Mouse (Mus musculus) megakaryocyte-erythroid progenitor cell, adult 5-6 weeks (primary cell): ENCODE data around the gene Bud13. TPM values are rescaled to one million over a fixed set of nuclear protein-coding genes. Genes with fewer than 3 reads are reported as not detected.
A peak's percentile ranks its signal among the peaks of the same experiment; 100 is the strongest.

Experiments
- ATAC-seq: replicated peaks from 2 replicates; pipeline ENCODE4 v1.8.0; 2016; ENCODE audit warnings: mild to moderate bottlenecking, inconsistent platforms; ENCODE audit not compliant: severe bottlenecking, poor library complexity, low FRiP score, low TSS enrichment
- total RNA-seq, 2 experiments: library from RNA; stranded (forward) in 1 of 2; stranded (reverse) in 1 of 2; fragments of 200-1000, 215-1000 nt in 1 of 2; fragments of >200 nt in 1 of 2; fragmentation: Nextera tagmentation in 1 of 2; gene quantifications; 2 replicates each; pipeline ENCODE4 v1.2.3; 2014 to 2017

Gene Bud13
- 14.0 and 18.1 TPM in 2 replicates for total RNA-seq (2014; fragmentation: Nextera tagmentation)
- 13.8 and 16.0 TPM in 2 replicates for total RNA-seq (2017)

DNA sequence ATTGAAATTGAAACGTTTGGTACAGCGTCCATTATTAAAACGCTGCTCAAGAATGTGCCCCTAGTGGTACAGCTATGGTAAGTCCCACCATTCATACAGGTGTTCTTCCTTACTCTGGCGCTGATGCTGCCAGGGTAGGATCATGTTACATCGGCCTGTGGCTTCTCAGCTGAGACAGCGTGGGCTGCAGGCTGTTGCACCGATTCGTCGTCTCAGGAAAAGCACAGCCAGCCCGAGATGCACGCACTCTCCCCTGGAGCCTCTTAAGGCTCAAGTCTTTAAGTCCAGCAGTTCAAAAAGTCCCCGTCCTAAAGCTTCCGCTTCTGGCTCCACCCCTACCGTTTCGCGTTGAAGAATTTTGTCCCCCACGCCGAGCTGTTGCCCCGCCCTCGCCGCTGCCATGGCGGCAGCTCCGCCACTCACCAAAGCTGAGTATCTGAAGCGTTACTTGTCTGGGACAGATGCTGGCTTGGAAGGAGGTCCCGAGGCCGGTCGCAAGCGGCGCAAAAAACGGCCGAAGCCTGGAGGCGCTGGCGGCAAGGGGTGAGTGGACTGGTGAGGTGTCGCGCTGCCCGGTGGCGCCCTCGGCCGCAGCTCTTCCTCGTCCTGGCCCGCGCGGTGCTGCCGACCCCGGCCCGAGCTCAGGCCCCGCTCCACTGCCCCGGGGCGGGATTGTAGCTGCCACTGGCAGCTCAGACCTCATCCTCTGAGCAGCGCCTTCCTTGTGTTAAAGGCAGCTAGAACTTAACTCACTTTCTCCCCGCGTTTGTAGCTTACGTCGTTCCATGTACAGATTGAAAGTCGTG lies at the start of gene Bud13:
Gene Bud13 (plus strand): TSS at position 378 of the 806 bp plus-strand sequence.
- ATAC-seq: peak; percentile 95

DNA sequence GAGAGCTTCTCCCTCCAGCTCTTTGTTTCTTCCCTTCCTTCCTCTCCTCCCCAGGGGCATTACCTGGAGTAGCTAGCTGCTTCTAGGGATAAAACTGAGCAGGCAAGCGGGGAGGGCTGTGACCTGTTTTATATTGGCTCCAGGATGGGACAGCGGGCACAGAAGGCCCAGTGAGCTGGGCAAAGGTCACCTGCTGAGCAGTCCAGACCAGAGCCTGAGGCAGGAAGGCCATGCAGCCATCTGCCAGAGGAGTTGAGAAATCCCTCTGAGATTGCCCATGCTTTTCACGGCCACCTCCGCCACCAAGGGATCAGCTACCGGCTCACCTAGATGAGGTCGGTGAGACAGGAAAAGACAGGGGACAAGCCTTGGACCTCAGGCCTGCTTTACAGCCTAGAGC lies 47.6 kb upstream of the Bud13 start:
- no peak for ATAC-seq

DNA sequence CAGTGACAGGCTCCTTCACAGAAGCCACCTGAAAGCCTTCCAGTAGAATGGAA lies 47.4 kb upstream of the Bud13 start, which contains the start of gene Apoc3:
Gene Apoc3 (minus strand): TSS at position 41 of the 53 bp plus-strand sequence.
- no peak for ATAC-seq

DNA sequence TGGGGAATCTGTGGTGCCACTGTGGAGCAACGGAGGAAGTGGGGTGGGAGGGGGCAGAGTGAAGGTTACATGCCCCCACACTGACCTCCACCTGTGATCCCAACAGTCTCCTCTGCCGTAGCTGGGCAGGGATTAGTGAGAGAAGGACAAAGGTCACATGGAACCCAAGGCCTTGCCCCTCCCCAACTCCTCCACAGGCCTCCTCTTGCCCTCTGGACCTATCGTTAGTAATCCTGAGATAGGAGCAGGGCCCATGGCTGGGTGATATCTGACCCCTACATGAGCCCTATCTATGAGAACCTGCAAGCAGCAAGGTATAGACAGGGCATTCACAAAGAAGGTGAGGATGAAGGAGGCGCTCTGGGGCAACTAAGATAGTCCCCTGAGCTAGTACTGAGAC lies 47.2 kb upstream of the Bud13 start:
- no peak for ATAC-seq

DNA sequence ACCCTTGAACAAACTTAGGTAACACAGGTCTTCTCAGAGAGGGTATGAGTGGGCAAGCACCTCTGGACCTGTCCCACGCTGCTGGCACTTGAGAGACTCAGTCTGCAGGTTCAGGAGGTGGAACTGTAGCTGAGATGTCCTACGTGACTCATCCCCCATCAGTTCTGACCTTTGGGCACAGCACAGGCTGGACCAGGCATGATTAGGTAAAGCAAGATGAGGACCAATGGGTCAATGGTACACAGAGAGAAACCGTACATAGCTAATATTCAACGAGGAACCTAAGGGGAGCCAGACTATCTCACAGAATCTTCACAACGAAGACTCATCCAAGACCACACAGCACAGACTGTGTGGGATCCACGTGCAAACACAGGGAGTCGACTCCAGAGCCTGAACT lies 44.0 kb upstream of the Bud13 start:
- no peak for ATAC-seq

DNA sequence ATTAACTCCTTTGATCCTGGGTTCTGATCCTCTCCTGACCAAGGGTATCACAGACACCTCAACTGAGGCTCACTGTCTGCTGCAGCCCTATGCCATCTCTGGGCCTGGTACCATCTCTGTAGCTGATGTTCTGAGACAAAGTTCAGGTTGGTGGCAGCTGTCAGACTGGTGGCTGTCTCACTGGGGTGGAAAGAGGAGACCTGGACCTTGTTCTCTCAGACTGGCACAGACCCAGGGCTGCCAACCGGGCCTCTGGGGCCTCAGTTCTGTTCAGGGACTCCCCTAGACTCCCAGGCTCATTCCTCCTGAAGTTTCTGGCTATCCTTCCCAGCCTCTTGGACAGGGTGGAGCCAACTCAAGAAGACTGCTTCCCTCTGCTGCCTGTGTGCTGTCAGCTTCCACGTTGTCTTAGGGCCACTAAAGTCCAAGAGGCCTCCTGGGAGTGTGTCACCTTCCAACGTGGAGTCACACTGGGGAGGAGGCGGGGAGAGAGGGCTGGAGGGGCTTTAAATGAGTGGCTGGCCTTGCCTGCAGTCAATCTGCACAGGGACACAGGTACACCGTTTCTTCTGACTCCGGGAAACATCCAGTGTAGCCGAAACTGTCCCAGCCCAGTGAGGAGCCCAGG lies 42.2 kb upstream of the Bud13 start, which contains the start of gene Apoa4:
Gene Apoa4 (plus strand): TSS at position 171 of the 628 bp plus-strand sequence.
- no peak for ATAC-seq

DNA sequence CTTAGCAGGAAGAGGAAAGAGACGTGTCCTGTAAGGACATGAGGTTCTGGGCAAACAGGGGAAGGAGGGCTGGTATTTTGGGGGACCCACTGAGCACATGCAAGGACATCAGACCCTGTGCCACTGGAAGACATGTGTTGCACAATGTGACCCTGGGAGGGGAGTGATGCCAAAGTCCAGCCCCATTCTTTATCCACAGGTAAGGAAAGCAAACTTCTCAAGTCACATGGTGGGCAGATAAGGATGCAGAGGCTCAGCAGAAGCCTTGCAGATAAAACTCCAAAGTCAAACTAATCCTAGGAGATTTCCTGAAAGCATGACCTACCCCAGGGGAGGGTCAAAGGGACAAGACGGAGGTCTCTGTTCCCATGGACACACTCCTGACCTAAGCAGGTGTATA lies 41.0 kb upstream of the Bud13 start:
- no peak for ATAC-seq

DNA sequence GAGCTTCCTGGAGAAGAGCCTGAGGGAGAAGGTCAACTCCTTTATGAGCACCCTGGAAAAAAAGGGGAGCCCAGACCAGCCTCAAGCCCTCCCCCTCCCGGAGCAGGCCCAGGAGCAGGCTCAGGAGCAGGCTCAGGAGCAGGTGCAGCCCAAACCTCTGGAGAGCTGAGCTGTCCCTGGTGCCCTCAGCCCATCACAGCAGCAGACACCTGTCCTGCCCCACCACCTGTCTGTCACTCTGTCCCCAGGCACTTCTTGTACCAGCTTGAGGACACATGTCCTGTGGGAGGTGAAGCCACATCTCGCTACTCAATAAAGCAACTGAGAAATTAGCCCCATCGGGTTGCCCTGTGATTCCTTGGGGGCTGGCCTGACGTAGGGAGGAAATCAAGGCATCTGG lies 39.7 kb upstream of the Bud13 start:
- ATAC-seq: no peak

DNA sequence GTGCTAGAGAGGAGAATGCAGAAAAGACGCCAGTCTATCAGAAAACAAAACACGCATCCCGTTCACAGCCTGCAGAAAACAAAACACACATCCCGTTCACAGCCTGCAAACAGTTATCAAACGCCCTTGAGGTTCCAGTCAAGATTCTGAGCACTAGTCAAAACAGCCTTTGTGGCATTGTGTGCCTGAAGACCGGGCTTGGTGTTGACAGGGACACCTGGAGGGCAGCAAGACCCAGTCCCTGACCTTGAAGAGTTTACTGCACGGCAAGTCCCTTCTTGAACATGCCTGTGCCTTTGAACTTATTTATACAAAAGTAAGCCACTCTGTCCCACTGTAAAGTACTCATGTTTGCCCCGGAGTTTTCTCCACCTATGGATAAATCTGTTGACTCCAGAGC lies 39.2 kb upstream of the Bud13 start:
- ATAC-seq: no peak

DNA sequence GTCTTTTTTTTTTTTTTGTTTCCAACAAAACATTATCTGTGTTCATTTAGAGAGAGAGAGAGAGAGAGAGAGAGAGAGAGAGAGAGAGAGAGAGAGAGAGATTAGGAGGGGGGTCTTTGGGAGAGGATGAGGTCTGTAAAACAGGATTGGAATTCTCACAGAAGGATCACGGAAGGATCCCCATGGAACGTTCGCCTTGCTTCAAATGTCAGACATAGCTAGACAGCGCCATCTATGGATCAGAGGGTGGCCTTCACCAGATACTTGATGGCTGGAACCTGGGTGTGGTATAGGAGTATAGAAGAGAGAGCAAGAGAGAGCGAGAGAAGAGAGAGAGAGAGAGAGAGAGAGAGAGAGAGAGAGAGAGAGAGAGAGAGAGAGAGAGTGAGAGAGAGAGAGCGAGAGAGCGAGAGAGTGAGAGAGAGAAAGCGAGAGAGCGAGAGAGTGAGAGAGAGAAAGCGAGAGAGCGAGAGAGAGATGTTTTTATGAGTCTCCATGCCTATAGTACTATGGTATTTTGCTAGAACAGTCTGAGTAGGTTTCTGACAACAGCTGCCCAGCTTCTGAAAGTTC lies 36.0 kb upstream of the Bud13 start:
- ATAC-seq: peak; percentile 81

DNA sequence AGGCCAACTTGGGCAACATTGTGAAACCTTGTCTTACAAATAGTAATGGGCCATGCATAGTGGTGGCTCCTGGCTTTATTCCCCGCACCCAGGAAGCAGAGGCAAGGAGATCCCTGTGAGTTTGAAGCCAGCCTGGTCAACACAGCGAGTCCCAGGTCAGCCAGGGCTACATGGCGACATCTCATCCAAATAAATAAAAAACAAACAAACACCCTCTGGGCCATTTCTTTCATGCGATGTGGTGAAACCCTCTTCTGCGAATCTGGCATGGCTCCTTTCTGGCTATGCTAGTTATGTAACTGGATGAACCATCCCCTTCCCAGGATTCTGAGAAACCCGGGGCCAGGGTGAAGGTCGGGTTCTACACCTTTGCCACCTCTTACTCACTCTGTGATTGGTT lies 26.6 kb upstream of the Bud13 start:
- no peak for ATAC-seq

DNA sequence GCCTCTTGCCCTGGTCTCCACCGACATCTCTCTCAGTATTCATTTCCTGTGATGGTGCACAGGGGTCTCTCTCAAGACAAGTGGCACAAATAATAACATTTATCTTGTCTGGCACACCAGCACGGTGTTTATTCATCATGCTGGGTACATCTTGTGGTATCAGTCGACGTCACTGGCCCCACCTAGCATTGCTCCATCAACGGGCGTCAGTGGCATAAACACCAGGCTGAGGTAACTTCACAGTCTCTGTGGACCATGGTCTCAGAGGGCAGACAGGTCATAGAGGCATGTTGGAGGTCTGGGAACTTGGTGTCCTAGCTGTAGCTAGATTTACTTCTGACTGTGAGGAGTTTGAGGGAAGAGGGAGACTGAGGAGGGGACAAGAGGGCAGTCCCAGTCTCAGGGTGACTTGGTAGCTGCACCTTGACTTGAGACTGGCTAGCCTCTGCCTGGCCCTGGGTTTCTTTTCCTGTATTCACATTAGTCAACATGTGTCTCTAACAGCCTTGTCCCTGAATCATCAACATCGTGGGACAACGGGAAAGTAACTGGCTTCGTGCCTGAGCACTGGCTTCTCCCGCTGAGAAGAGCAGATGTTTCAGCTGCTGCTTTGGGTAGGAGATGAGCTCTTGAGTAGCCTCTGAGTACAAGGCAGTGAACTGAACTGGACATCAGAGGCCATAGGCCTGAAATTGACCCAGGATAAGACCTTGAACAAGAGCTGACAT lies 26.0 kb upstream of the Bud13 start:
- no peak for ATAC-seq

DNA sequence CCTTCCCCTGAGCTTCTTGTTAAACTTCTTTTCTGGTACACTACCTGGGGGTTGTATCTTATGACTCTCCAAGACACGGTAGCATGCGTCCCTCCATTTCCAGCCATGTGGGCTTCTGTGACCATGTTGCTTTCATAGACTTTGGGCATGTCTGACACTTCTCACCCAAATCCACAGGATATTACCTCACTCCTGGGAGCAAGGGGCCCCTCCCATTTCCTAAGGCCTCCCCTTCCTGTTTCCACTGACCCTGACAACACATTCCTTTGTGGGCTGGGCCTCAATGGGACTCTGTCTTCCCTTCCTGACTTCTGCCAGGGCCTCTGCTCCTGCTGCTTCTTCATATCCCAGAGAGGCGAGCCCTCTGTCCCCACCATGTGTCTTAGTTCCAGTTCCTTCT lies 25.3 kb upstream of the Bud13 start:
- ATAC-seq: no peak

DNA sequence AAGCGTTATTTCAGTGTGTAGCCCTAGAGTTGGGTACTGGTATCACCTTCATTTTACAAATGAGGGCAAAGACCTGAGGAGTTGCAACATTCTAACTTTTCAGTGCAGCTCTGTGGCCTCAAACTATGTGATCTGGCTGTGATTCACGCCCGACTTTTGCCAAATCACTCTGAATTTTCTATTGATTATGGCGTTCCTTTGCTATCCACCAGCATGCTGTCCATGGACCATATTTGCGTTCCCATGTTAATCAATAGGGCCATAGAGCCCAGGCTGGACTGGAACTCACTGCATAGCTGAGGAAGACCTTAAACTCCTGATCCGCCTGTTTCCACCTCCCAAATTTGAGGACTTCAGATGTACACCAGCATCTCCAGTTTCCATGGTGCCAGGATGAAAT lies 23.7 kb upstream of the Bud13 start:
- ATAC-seq: no peak

DNA sequence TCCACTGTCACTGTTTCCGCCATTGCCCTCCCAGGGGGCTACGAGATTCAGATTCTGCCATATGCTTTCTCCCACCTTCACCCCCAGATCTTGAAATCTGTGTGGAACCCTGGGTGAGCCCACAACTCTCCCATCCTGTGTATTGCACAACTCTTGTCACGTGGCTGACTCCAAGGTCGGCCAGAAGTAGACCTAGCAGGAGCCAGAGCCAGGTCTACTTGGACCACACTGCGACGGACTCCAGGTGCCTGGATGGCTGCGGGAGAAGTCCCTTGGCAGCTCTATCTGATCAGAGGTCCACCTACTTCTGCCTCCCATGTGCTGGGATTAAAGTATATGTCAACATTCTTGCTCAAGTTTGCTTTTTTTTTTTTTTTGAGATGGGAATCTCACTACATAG lies 21.7 kb upstream of the Bud13 start:
- ATAC-seq: no peak

DNA sequence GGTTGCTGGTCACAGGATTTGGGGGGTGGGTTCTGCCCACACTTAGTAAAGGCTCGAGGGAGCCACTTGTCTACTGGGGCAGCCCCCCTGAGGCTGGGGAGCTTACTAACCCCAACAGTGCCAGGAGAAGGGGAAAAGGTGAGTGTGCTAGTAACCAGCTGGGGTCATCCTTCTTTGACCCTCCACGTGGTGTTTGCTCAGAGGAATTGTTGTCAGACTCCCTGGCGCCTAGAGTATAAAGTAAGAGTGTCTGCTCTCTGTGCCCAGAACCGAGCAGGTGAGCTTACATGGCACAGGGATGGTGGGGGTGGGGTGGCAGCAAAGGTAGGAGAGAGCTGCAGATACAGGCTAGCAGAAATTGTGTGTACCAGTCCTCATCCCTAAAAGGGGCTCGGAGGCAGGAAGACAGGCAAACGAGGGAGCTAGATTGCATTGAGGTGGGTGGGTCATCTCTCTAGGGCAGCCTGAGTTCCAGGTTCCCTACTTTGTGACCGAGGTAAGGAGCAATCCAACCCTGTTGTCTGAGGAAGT lies 14.4 kb upstream of the Bud13 start, which contains the start of gene Apoa5:
Gene Apoa5 (plus strand): TSS at position 291 of the 531 bp plus-strand sequence.
- no peak for ATAC-seq

DNA sequence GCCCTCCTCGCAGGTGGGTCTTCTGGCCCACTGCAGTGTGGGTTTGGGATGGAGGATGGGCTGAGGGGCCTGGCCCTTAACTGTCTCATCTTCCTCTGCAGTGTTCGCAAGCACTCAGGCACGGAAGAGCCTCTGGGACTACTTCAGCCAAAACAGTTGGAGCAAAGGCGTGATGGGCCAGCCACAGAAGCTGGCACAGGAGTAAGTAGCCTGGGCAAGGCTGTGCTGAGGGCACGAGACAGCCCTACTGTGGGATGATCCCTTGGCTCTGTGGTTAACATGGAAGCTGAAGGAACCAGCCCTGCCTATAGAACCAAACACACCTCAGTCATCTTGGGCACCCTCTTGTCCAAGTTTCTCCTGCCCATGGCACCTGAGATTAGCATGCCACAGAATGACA lies 13.7 kb upstream of the Bud13 start:
- no peak for ATAC-seq

DNA sequence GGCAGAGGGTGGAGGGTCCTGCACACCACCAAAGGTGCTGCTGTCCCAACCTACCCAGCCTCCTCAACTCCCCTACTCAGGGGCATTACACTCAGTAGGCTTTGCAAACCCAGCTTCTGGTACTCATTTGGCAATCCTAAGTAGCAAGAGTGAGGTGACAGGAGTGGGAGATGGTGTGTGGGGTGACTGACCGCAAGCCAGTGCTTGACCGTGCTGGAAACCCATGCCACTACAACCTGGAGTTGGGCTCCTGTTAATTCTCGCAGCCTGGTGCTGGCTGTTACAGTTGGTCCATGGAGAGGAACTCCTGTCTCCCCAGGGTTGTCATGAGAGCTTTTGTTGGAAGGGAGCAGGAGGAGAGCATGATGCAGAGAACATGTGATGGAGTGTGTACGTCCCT lies 12.0 kb upstream of the Bud13 start:
- no peak for ATAC-seq

DNA sequence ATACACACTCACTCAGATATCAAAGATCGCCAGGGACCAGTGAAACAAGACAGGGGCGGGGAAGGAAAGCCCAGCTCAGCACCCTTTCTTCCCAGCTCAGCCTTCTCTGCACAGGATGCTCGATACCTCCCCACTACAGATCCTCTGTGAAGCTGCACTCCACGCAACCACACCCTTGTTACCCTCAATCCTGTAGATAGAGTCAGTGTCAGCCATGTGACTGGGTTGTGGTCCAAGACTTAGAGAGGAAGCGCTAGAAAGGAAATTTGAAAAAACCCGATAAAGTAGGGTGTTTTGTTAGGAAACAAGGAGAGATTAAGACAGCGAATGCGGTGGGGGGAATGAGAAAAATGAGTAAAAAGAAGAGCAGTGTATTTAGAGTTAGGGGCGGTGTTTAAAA lies 10.7 kb upstream of the Bud13 start:
- ATAC-seq: peak; percentile 48

DNA sequence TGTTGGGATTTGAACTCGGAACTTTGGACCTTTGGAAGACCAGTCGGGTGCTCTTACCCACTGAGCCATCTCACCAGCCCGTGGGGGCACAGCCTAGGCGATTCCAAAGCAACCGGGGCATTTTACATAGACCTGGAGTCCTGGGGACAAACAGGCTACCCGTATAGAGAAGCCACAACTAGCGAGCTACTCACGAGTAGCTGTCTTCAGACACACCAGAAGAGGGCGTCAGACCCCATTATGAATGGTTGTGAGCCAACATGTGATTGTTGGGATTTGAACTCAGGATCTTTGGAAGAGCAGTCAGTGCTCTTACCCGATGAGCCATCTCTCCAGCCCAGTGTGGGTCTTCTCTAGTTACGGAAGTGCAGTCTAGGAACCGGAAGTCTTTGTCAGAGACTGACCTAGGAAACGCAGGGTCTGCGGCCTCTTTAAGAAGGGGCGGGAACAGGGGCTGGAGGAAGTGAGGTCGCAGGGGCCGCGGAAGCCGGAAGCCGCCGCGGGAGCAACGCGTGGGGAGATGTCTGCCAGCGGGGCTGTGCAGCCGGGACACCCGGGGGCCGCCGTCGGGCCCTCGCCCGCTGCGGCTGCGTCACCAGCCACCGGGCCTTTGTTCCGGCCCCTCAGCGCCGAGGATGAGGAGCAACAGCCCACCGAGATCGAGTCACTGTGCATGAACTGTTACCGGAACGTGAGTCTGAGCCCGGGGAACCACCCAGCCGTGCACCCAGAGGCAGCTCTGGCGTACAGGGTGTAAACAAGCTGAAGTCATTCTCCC lies 9.9 kb upstream of the Bud13 start, which contains the start of gene Zpr1:
Gene Zpr1 (plus strand): TSS at position 388 of the 778 bp plus-strand sequence.
- ATAC-seq: peak; percentile 93
